Mouse (Mus musculus) CH12.LX (cell line): Measurements from ENCODE around the gene Gm17018.

Experiments
- CHD2 ChIP-seq: IDR thresholded peaks from 2 replicates; pipeline ENCODE4 v1.6.1; 2011; ENCODE audit warnings: low read length, improper control_type of control experiment
- CTCF ChIP-seq, 2 experiments: IDR thresholded peaks in 1 of 2; conservative IDR thresholded peaks in 1 of 2; 2 replicates each; pipeline ENCODE4 v1.5.1; 2011 to 2012; ENCODE audit warnings: low read depth in 2 of 2, low read length in 2 of 2, improper control_type of control experiment in 1 of 2, inconsistent platforms in 1 of 2, mild to moderate bottlenecking in 1 of 2, moderate library complexity in 1 of 2
- E2F4 ChIP-seq: IDR thresholded peaks from 2 replicates; pipeline ENCODE4 v1.6.1; 2011; ENCODE audit warnings: low read depth, low read length, improper control_type of control experiment; ENCODE audit not compliant: insufficient replicate concordance
- ELF1 ChIP-seq: IDR thresholded peaks from 2 replicates; pipeline ENCODE4 v1.6.1; 2014; ENCODE audit warnings: low read depth, mild to moderate bottlenecking, inconsistent platforms, low read length, improper control_type of control experiment
- EP300 ChIP-seq: IDR thresholded peaks from 2 replicates; pipeline ENCODE4 v1.6.1; 2011; ENCODE audit warnings: low read length, improper control_type of control experiment
- IRF4 ChIP-seq: IDR thresholded peaks from 2 replicates; pipeline ENCODE4 v1.6.1; 2014; ENCODE audit warnings: low read depth, mild to moderate bottlenecking, inconsistent platforms, low read length, improper control_type of control experiment
- MAFK ChIP-seq: IDR thresholded peaks from 2 replicates; pipeline ENCODE4 v1.6.1; 2011; ENCODE audit warnings: low read length, improper control_type of control experiment; ENCODE audit not compliant: insufficient replicate concordance
- MYC ChIP-seq: IDR thresholded peaks from 2 replicates; pipeline ENCODE4 v1.6.1; 2011; ENCODE audit warnings: low read depth, mild to moderate bottlenecking, improper control_type of control experiment, low read length
- PAX5 ChIP-seq: IDR thresholded peaks from 2 replicates; pipeline ENCODE4 v1.6.1; 2012; ENCODE audit warnings: low read length, inconsistent platforms, mixed read lengths
- POLR2A ChIP-seq: IDR thresholded peaks from 2 replicates; pipeline ENCODE4 v1.6.1; 2011; ENCODE audit warnings: low read depth, mild to moderate bottlenecking, improper control_type of control experiment, low read length
- POLR2AphosphoS2 ChIP-seq: IDR thresholded peaks from 2 replicates; pipeline ENCODE4 v1.6.1; 2011; ENCODE audit warnings: low read depth, low read length, improper control_type of control experiment
- USF1 ChIP-seq: IDR thresholded peaks from 2 replicates; pipeline ENCODE4 v1.6.1; 2014; ENCODE audit warnings: low read depth, mild to moderate bottlenecking, inconsistent platforms, low read length, improper control_type of control experiment
- ZC3H11A ChIP-seq: IDR thresholded peaks from 2 replicates; pipeline ENCODE4 v1.6.1; 2012; ENCODE audit warnings: low read depth, mild to moderate bottlenecking, inconsistent platforms, low read length, improper control_type of control experiment

- no peak for TF ChIP-seq USF1
- no peak for TF ChIP-seq E2F4
- TF ChIP-seq CTCF (conservative IDR thresholded peaks at IDR 0.05 in 1 of 2, IDR thresholded peaks at IDR 0.05 in 1 of 2; ENCODE audit: low read depth in 2 of 2, low read length in 2 of 2): no peak
- no peak for TF ChIP-seq MAFK
- TF ChIP-seq CHD2: no peak
- TF ChIP-seq ZC3H11A: no peak
- no peak for TF ChIP-seq POLR2A
- TF ChIP-seq EP300: no peak
- TF ChIP-seq PAX5: no peak
- no peak for TF ChIP-seq MYC
- no peak for TF ChIP-seq ELF1
- no peak for TF ChIP-seq POLR2AphosphoS2
- peak; percentile 23; the same call in 1 of the 2 replicates for TF ChIP-seq IRF4
Measured at GRCm38 (mm10) chr19:45584856-45585620, 24.6 kb downstream of the Gm17018 start.
